Mouse (Mus musculus) layer of hippocampus, adult 9-10 months (tissue): ENCODE measurements around the gene Fam122b.
A peak's percentile ranks its signal among the peaks of the same experiment; 100 is the strongest.
"Not testable (repeated sequence)": the region's sequence is repeated elsewhere in the genome, so short reads cannot be mapped to it uniquely, and the experiment has no call there.

Experiments
- DNase-seq: peaks from one replicate; pipeline ENCODE4 v3.0.0; 2022; ENCODE audit warnings: low spot score

Gene Fam122b

GRCm38 (mm10) chrX:53269289-53270062, at the start of gene Fam122b:
TSS of gene Fam122b (minus strand) at chrX:53269805.
- DNase-seq, result peak; percentile 71

- DNase-seq, result no peak
Observed at GRCm38 (mm10) chrX:53287924-53288323, 18.3 kb upstream of the Fam122b start.

- DNase-seq, result no peak
Observed at GRCm38 (mm10) chrX:53273124-53273523, 3.5 kb upstream of the Fam122b start, which contains the start of gene Fam122c. TSS of gene Fam122c (plus strand) at chrX:53273424.

- not testable (repeated sequence) for DNase-seq
Observed at GRCm38 (mm10) chrX:53271628-53272027, 2.0 kb upstream of the Fam122b start.

GRCm38 (mm10) chrX:53270063-53270432, 443 bp upstream of the Fam122b start:
- DNase-seq, result no peak

GRCm38 (mm10) chrX:53268856-53269255, 749 bp downstream of the Fam122b start:
- DNase-seq, result no peak

- DNase-seq, result no peak
Observed at GRCm38 (mm10) chrX:53266186-53266585, 3.4 kb downstream of the Fam122b start.

GRCm38 (mm10) chrX:53255195-53255594, 14.4 kb downstream of the Fam122b start:
- DNase-seq, result no peak

- no peak for DNase-seq
Observed at GRCm38 (mm10) chrX:53240011-53240410, 29.6 kb downstream of the Fam122b start, which contains the start of gene Plac1. TSS of gene Plac1 (minus strand) at chrX:53240111.

GRCm38 (mm10) chrX:53237971-53238370, 31.6 kb downstream of the Fam122b start:
- DNase-seq, result no peak

GRCm38 (mm10) chrX:53236404-53236803, 33.2 kb downstream of the Fam122b start:
- no peak for DNase-seq

- DNase-seq, result no peak
Observed at GRCm38 (mm10) chrX:53233689-53234088, 35.9 kb downstream of the Fam122b start.

- no peak for DNase-seq
Observed at GRCm38 (mm10) chrX:53231965-53232364, 37.6 kb downstream of the Fam122b start.

GRCm38 (mm10) chrX:53224353-53224944, 45.2 kb downstream of the Fam122b start:
- DNase-seq, result no peak

GRCm38 (mm10) chrX:53220855-53221254, 48.8 kb downstream of the Fam122b start:
- DNase-seq, result no peak

- no peak for DNase-seq
Observed at GRCm38 (mm10) chrX:53214557-53215229, 54.9 kb downstream of the Fam122b start.

GRCm38 (mm10) chrX:53213838-53214237, 55.8 kb downstream of the Fam122b start:
- no peak for DNase-seq

GRCm38 (mm10) chrX:53212485-53212884, 57.1 kb downstream of the Fam122b start:
- no peak for DNase-seq

- DNase-seq, result no peak
Observed at GRCm38 (mm10) chrX:53211756-53212483, 57.7 kb downstream of the Fam122b start.

- no peak for DNase-seq
Observed at GRCm38 (mm10) chrX:53209431-53209830, 60.2 kb downstream of the Fam122b start.

GRCm38 (mm10) chrX:53204690-53205311, 64.8 kb downstream of the Fam122b start:
- no peak for DNase-seq

GRCm38 (mm10) chrX:53201616-53202015, 68.0 kb downstream of the Fam122b start:
- no peak for DNase-seq
